Mouse (Mus musculus): Measurements from ENCODE around the gene Ccnc.

DNA sequence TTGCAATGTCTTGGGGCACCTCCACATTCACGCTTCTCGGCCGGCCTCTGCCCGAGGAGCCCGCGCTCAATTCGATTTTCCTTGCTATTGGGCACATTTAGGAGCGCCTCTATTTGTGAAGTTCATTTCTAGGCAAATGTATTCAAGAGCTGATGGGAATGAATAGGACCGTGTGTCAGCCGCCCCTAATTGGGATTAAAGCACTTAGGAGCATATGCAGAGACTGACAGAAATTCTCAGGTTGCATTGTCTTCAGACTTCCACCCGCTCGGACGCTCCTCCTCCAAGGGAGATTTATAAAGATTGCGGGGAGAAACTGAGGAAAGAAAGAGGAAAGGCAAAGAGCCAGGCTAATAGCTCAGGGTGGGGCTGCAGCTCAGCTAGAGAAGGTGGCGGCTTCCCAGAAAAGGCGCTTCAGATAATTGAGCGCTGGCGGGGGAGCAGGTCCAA, 38.0 kb upstream of the Ccnc start:
- TF ChIP-seq CTCF (IDR thresholded peaks at IDR 0.05) = no peak
- TF ChIP-seq EP300 (IDR thresholded peaks at IDR 0.05) = no peak
